Mouse (Mus musculus) urinary bladder, adult 18-20 months (tissue): ENCODE results near the gene Hspb7.

ENCODE experiments used
- DNase-seq, 2 experiments: peaks; one replicate each; pipeline ENCODE4 v3.0.0; 2022; ENCODE audit warnings: low spot score in 2 of 2, mixed read lengths in 2 of 2

Hspb7 gene

DNA sequence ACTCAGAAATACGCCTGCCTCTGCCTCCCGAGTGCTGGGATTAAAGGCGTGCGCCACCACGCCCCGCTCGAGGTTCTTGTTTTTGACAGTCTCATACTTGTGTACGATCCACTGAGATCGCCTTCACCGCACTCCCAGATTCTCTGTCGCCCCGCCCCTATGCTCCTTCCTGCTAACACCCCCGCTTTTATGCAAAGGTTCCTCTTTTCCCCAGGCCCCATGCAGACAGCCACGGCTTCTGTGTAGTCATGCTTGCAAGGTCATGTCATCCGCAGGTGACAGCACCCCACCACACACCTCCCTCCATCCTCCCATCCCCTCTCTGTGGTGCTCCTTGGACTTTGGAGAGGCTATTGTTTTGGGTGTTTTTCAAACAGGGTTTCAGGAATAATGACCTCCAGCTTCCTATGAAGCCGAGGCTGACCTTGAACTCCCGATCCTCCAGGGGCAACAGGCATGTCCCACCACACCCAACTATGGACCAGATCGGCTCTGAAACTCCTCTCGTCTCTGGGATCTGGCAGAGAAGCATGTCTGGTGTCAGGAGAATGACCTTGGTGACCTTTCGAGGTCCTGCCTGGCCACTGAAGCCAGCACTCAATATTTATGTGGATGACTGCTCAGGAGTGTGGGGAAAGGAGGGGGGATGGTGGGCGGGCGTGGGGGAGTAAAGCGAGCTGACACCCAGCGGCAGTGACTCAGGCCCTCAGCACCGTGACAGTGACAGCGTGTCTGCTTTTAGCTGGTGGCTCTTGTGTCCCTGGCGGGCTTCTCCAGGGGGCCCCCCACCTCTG, 984 bp upstream of the Hspb7 start:
- no peak for DNase-seq

DNA sequence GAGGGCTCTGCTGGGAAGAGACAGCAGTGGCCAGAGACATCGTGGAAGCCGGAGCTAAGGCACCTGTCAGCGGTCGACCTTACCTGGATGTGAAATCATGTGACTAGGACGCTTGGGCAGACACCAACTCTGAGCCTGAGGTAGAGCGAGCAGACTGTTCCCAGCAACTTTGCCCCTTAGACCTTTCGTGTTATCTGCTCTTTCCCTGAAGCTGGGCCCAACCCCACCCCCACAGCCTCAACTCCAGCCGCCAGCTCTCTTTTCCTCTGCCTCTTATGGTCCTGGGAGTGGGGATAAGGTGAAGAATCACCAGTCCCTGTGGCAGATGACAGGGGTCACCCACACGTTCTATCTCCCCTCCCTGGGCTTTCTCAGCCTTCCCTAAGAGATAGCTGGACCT, 307 bp downstream of the Hspb7 start:
- no peak for DNase-seq

DNA sequence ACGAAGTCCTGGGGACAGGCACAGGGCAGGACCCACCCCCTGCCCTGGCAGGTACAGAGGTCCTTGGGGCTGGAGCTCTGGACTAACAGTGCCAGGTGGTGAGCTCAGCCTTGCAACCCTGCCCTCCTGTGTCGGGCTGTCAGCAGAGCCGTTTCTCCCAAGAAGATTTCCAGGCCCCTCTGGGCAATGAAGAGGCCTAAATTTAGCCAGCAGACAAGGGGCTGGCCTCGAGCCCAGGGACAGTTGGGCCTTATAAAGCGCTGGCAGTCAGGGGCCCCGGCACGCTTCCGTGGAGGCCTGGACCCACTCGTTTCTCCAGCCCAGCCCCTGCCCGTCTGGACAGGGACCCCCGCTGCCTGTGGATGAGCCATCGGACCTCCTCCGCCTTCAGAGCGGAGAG, 844 bp downstream of the Hspb7 start:
- DNase-seq: peak in 1 of 2 experiments; percentile 56

DNA sequence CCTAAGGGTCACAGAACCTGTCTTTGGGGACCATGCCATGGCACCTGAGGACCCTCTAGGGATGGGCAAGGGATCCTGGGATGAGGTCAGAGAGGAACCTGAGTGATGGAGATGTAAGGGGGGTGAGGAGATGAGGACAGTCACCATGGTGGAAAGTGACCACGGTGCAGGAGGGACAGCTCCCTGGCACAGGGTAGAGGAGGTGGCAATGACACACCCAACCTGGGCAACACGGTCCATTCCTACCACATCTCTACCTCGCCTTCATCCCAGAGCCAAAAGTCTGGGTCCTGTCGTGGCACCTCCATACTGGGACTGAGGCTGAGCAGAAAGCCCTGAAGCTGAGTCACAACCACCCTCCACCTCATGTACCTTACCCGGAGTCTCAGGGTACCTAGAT, 2.3 kb downstream of the Hspb7 start:
- DNase-seq: no peak

DNA sequence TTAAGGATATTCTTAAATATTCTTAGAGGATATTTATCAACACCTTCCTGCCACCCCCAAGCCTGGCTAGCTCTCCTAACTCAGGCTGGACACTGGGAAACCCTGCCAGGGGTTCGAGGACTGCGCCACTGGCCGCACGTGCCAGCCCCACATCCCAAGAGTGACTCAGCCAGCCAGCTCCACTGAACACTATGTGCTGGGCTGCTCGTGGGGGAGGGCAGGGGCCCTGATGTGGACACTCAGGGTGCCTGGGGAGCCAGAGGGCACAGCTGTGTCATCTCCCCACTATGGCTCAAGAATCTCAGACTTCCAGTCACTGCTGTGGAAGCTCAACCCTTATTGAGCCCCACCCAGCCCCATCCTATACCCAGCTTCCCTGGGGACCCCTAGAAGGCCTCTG, 2.7 kb downstream of the Hspb7 start:
- DNase-seq: no peak

DNA sequence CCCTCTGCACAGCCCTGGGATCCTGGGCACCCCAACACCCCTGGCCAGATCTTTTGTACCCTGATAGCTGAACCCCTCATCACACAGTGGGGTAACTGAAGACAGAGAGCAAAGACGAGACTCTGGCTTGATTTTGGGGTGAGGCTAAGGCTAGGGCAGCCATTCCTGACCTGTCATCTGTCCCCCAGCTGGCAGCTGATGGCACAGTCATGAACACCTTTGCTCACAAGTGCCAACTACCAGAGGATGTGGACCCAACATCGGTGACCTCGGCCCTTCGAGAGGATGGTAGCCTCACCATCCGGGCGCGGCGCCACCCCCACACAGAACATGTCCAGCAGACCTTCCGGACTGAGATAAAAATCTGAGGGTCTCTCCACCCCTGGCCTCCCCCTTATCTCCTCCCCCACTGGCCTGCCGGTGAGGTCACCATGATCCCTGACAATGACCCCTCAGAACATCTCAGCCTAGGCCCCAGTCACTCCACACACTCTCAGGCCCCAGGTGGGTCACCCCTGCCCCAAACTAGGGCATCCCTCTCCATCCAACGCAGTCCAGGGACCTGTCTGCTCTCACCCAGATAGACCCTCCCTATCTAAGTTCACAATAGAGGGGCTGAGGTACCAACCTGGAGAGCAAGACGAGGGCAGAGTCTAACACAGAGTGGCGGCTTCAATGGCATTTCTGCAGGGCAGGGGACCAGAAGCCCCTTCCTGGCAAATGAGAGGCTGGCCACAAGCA, 3.3 kb downstream of the Hspb7 start:
- no peak for DNase-seq

DNA sequence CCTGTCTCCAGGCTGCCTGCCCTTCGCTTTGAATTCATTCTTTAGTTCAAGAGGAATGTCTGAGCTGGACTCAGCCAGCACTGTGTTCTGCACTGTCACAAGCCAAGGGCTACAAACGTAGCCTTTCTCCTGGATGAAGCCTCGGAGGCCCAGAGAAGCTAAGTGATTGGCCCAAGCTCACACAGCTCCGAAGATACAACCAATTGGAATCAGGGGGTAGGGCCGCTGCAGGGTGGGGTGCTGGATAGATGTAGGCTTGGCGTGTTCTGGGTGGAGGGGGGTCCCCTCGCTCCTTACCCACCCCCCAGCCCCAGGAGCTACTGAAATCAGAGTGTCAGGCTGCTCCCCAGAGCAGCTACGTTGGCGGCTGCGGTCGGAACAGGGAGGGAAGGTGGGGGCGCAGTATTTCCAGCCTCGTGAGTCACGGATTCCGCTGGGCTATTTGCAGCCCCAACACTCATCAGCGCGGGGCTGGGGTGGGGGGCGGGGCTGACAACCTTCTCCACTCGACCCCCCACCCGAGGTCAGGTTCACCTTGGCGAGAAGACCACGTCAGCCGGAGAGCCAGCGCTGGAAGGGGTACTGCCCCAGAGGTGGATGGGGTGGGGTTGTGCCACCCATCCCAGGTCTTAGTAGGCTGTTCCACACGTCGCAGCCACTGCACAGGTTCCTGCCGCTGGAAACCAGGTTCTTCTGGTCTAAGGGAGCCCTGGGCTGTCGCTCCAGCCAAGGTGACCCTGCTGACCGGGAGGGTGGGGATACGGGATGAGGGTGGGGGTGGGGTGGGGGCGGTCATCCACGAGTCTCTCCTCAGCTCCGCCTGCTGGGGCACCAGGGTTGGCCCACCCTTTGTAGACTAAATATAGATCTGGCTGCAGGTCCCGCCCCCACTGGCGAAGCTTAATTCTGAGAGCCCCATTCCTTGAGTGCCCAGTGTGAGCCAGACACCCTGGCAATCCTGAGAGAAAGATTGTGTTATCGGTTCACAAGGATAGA, 5.2 kb downstream of the Hspb7 start:
- DNase-seq: no peak

DNA sequence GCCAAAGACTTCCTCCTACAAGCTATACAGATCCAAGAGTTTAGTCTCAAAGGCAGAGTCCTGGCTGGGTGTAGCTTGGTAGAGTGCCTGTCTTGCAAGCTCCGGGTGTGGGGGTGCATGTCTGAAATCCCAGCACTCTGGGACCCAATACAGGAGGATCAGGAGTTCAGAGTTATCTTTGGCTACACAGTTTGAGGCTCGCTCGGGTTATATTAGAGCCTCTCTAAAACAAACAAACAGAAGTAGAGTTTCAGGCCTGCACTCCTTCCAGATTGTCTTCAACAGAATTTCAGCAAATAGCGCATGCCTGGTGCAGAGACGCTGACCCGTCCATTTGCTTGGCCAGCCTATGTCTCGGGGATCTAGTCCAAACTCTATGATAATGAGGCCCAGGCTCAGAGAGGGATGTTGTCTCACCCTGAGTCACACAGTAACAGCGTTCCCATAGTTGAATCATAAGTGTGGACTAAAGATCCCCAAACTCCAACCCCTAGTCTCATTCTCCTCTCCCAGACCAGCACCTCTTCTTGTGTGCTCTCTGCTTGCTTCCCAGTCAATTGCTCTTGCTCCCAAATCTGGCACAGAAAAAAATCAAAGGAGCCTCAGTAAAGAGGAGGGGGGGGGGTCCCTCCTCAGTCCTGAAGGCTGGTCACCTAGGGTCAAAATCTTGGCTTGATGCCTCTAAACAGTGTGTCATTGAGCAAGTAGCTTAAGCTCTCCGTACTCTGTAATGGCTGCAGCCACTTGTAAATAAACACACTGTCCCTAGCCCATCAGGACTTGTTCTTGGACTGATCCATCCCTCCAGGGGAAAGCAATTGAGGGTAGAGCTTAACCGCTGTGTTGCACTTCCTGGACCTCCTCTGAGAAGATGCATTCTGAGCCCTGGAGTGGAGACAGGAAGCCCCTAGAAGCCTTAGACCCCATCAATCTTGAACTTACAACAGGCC, 6.5 kb downstream of the Hspb7 start:
- no peak for DNase-seq

DNA sequence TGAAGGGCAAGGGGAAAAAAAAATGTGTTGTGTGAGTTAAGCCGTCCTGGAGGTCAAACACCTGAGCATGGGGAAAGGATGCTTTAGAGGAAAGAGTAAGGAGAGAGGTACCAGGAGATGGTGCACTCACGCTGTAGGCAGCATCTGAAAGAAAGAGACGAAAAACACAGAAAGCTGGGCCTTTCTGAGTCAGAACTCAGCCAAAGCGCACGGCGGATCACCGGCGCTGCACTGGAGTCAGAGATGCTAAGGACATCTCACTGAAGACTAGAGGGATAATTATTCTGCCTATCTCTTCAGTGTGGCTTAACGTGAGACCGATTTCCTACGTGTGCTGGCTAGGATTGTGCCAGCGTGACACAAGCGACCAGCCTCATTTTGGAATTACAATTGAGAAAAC, 7.3 kb downstream of the Hspb7 start:
- DNase-seq: no peak

DNA sequence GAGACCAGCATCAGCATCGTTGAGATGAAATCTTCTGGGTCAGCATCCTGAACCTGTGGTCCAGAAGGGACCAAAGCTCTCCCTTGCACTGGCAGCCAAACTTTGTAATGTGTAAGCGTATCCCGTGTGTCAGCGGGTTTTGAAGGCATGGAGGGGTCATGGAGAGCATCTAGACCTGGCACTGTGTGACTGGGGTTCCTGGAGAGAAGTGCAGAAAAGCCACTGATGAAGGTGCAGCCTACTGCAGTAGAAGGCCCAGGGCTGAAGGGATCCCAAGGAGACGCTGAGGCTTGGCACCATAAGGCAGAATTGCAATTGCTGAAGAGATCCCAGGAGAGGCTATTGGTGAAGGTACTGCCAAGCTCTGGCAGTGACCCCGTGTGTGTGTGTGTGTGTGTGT, 8.8 kb downstream of the Hspb7 start:
- no peak for DNase-seq

DNA sequence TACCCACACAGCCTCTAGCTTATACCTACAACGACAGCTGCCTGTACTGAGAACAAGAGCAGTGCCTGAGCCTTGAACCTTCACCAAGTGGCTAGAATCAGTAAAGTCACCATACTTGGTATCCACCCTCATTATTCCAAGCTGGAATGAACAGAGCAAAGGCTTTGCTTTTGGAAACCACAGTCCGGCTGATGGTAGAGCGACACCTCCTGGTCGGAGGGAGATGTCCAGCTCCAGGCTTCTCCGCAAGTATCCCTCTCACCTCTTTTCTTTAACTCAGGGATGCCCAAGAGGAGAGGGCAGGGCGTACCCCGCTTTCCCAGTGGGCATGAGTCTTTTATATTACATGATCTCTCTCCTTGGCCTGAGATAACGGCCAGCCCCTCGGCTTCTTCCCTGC, 9.3 kb downstream of the Hspb7 start:
- DNase-seq: no peak

DNA sequence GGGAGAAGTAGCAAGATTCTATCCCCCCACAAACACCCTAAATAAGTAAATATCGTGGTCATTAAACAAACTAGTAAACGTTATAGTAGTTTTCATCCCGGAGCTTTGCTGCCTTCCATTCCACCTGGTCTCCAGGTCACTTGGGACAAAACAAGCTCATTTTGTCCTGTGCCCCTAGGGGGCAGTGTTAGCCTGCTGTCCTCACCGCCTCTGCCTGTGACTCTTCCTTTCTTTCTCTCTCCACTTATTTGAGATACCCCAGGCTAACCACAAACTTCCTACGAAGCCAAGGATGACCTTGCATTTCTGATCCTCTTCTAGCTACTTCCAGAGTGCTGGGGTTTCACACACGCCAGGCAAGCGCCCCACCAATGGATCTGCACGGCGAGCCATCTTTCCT, 10.4 kb downstream of the Hspb7 start:
- peak; percentile 53 to 60 for DNase-seq

DNA sequence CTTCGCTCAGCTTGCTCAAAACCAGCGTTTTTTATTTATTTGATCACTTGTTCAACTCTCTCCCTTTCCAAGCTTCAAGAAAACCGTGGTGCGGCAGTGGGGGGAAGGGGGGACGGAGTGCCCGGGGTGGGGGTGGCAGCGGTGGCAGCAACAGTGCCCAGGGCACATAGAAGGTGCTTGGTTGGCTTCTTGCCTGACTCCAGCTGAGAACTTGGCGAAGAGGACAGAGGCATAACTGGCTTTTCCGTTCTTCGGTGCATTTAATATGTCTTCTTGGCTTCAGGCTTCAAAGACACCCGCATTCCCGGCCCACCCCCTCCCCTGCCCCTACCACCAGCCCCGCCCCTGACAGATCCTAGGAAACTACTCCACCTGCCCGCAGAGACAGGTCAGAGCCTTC, 12.1 kb downstream of the Hspb7 start:
- DNase-seq: no peak

DNA sequence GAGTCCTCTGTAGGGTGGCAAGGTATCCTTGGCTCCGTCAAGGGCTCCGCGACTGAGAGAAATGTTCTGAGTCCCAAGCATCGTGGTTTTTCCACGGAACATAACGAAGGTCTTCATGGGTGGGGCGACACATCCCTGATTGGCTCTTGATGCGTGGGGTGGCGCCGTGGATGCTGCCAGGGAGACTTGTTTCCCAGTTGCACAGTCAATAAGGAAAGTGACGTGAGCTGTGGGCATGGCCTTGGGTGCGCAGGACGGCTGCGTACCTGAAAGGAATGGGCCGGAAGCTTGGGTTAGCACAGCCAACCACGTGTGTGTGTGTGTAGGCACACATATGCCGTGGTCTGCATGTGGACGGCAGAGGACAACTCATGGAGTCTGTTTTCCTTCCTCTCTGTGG, 12.6 kb downstream of the Hspb7 start:
- no peak for DNase-seq

DNA sequence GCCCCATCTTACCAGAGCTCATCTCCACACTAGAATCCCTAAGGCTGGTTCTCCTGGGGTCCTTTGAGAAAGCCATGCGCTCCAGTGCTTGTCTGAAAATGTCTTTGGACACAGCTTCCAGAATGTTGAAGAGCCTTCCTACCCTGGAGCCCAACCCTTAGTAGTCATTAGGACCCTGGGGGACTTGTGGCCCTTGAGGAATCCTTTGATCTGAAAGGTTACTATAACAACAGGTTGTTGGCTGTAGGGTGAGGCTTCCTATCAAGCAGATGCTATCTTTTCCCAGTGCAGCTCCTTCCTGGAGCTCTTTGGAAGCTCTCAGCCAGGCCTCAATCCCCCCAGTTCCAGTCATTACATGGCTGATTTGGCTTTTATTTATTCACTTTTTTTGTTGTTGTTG, 15.4 kb downstream of the Hspb7 start, which contains the start of gene Srarp:
Srarp (minus strand) TSS at position 132 of the 400 bp plus-strand sequence.
- DNase-seq: no peak

DNA sequence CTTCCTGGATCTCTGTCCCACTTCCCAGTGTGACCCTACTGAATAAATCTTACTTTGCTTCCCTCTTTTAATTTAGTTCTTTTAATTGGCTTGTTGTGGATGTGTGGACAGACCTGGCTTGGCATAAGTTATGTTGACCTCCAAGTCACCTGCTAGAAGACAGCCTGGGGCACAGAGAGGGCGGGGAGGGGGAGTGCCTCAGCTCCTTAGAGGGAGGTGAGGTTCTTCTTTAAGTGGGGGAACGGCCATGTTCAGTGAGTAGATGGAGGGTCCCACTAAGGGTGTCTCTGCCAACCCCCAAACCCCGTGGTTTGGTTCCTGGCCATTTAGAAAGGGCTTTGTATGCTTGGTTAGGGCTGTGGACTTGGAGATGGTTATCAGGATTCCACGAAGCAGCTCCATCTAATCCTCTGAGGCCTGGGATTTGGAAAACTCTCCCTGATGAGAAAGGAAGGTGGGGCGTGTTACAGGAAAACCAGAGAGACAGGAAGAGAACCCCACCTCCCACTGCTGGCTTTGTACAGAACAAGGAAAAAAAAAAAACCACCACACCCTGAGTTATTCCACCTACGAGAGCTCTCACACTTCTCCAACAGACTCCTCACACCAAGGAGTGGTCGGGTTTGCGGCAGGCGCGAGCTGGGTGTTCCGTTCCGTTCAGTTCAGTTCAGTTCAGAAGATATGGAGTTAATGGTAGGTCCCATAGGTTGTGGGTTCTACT, 18.7 kb downstream of the Hspb7 start:
- no peak for DNase-seq

DNA sequence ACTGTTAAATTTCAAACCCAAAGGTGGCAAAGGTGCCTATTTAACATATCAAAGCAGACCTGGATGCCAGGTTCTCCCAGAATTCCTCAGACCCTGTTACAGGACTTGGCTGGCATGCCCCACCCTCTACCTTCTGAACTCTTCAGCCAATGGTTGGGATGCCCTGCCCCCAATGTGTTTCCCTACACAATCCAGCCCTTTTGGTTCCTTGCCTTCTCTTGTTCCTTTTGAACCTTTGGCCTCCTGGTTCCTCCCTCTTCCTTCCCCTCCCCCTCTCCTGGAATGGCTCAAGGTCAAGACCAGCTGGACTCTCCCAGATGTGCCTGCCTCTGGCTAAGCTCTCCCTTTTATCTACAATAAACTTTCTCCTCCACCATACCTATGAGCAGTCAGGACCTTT, 20.3 kb downstream of the Hspb7 start:
- DNase-seq: no peak

DNA sequence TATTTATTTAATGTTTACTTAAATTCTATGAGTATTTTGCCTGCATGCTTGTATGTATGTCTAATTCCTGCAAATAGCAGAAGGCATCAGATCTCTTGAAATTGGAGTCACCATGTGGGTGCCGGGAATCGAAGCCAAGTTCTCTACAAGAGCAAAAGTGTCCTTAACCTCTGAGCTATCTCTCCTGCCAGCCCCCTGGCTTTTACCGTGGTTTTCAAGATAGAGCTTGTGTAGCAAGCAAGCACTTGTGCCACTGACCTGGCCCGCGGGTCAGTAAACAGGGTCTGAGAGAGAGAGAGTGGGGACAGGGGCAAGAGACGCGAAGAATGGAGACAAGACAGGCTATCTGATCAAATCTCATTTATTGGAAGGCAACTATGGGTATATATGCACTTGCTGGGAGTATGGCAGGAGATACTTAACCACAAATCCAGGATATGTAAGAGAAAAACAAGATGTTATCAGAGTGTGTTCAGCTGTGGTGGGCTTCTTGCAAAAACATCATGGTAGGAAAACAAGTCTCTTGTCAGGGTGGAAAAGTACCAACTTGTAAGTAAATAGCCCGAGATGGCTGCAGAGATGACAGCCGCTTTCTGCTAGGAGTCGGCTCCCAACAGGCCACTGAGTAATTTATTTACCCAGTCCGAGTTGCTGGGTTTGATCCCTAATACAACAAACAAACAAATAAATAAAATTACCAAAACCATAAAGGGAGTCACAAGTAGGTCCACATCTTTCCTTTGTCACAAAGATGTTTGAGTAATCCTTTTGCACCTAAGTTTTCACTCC, 23.3 kb downstream of the Hspb7 start:
- DNase-seq: no peak
